Mouse (Mus musculus): ENCODE data around the gene P2ry12. TPM values are rescaled to one million over a fixed set of nuclear protein-coding genes. Genes with fewer than 3 reads are reported as not detected.

P2ry12 gene
- polyA plus RNA-seq, 1 experiment from 2014 or later = 3.7 TPM

- H3K27me3 ChIP-seq (replicated peaks; ENCODE audit: control insufficient read depth, insufficient read depth, low read length) = no peaks in the 10 kb centered on the region
- H3K4me3 ChIP-seq (ENCODE audit: low read depth, low read length) = no peak overlapping the region
- H3K27ac ChIP-seq (replicated peaks; ENCODE audit: low read depth, low read length) = peak overlapping the region; percentile 59; the same call in 1 of the 2 replicates
- DNase-seq (ENCODE audit: low spot score) = peak; percentile 86
- no peak; the same call in 1 of the 2 replicates for ATAC-seq (ENCODE audit: low read depth)
- no peaks in the 10 kb centered on the region for H3K9me3 ChIP-seq (ENCODE audit: control insufficient read depth, low read length)
- H3K4me2 ChIP-seq (ENCODE audit: low read depth, low read length) = no peak overlapping the region
- 64% methylated on average over 4 of the region's 4 CpGs for WGBS
- H3K36me3 ChIP-seq (ENCODE audit: control insufficient read depth, insufficient read depth, low read length) = no peaks in the 10 kb centered on the region
- H3K9ac ChIP-seq (ENCODE audit: low read depth, low read length) = no peak overlapping the region
- H3K4me1 ChIP-seq (ENCODE audit: control insufficient read depth, insufficient read depth, low read length) = peaks cover 6% of the 10 kb centered on the region; the same call in 1 of the 2 replicates
Observed at GRCm38 (mm10) chr3:59208650-59209548, 53.8 kb downstream of the P2ry12 start.

- H3K27ac ChIP-seq (replicated peaks; ENCODE audit: low read depth, low read length) = no peak overlapping the region
- H3K36me3 ChIP-seq (ENCODE audit: control insufficient read depth, insufficient read depth, low read length) = no peaks in the 10 kb centered on the region
- no peak overlapping the region for H3K4me3 ChIP-seq (ENCODE audit: low read depth, low read length)
- no peak overlapping the region for H3K9ac ChIP-seq (ENCODE audit: low read depth, low read length)
- H3K4me2 ChIP-seq (ENCODE audit: low read depth, low read length) = no peak overlapping the region
- H3K4me1 ChIP-seq (ENCODE audit: control insufficient read depth, insufficient read depth, low read length) = peaks cover 6% of the 10 kb centered on the region; the same call in 1 of the 2 replicates
- no peak for DNase-seq (ENCODE audit: low spot score)
- no peaks in the 10 kb centered on the region for H3K27me3 ChIP-seq (replicated peaks; ENCODE audit: control insufficient read depth, insufficient read depth, low read length)
- no peak for ATAC-seq (ENCODE audit: low read depth)
- WGBS = 63% methylated on average over 4 of the region's 4 CpGs
- H3K9me3 ChIP-seq (ENCODE audit: control insufficient read depth, low read length) = no peaks in the 10 kb centered on the region
Observed at GRCm38 (mm10) chr3:59205941-59206340, 56.7 kb downstream of the P2ry12 start.

- Histone ChIP-seq H3K36me3 (ENCODE audit: control insufficient read depth, insufficient read depth, low read length) (no peaks in the 10 kb centered on the region), H3K4me3 (ENCODE audit: low read depth, low read length) (no peak overlapping the region), H3K4me1 (ENCODE audit: control insufficient read depth, insufficient read depth, low read length) (peaks cover 6% of the 10 kb centered on the region; the same call in 1 of the 2 replicates), H3K9ac (ENCODE audit: low read depth, low read length) (no peak overlapping the region), H3K27me3 (replicated peaks; ENCODE audit: control insufficient read depth, insufficient read depth, low read length) (no peaks in the 10 kb centered on the region), H3K4me2 (ENCODE audit: low read depth, low read length) (no peak overlapping the region), H3K9me3 (ENCODE audit: control insufficient read depth, low read length) (no peaks in the 10 kb centered on the region), H3K27ac (replicated peaks; ENCODE audit: low read depth, low read length) (no peak overlapping the region)
- DNase-seq (ENCODE audit: low spot score) (peak; percentile 27), ATAC-seq (ENCODE audit: low read depth) (no peak)
- WGBS = 61% methylated on average over 11 of the region's 11 CpGs
Observed at GRCm38 (mm10) chr3:59204719-59205503, 57.8 kb downstream of the P2ry12 start.

- H3K27me3 ChIP-seq (replicated peaks; ENCODE audit: control insufficient read depth, insufficient read depth, low read length) = no peaks in the 10 kb centered on the region
- H3K36me3 ChIP-seq (ENCODE audit: control insufficient read depth, insufficient read depth, low read length) = no peaks in the 10 kb centered on the region
- DNase-seq (ENCODE audit: low spot score) (peak; percentile 72), ATAC-seq (ENCODE audit: low read depth) (peak; percentile 79)
- H3K9me3 ChIP-seq (ENCODE audit: control insufficient read depth, low read length) = no peaks in the 10 kb centered on the region
- H3K4me3 ChIP-seq (ENCODE audit: low read depth, low read length) = no peak overlapping the region
- H3K9ac ChIP-seq (ENCODE audit: low read depth, low read length) = no peak overlapping the region
- 74% methylated on average over 8 of the region's 8 CpGs for WGBS
- no peak overlapping the region for H3K4me2 ChIP-seq (ENCODE audit: low read depth, low read length)
- H3K27ac ChIP-seq (replicated peaks; ENCODE audit: low read depth, low read length) = 0 out of 2 replicates have a peak overlapping the region, but pooled peaks have one; percentile 33
- peaks cover 6% of the 10 kb centered on the region; the same call in 1 of the 2 replicates for H3K4me1 ChIP-seq (ENCODE audit: control insufficient read depth, insufficient read depth, low read length)
Observed at GRCm38 (mm10) chr3:59203802-59204520, 58.7 kb downstream of the P2ry12 start.

- no peak overlapping the region for H3K4me2 ChIP-seq (ENCODE audit: low read depth, low read length)
- DNase-seq (ENCODE audit: low spot score) (peak; percentile 68), ATAC-seq (ENCODE audit: low read depth) (no peak)
- 69% methylated on average over 4 of the region's 4 CpGs for WGBS
- H3K4me3 ChIP-seq (ENCODE audit: low read depth, low read length) = no peak overlapping the region
- H3K27ac ChIP-seq (replicated peaks; ENCODE audit: low read depth, low read length) = peak overlapping the region; percentile 10; the same call in 1 of the 2 replicates
- H3K36me3 ChIP-seq (ENCODE audit: control insufficient read depth, insufficient read depth, low read length) = no peaks in the 10 kb centered on the region
- H3K4me1 ChIP-seq (ENCODE audit: control insufficient read depth, insufficient read depth, low read length) = no peaks in the 10 kb centered on the region
- H3K9ac ChIP-seq (ENCODE audit: low read depth, low read length) = no peak overlapping the region
- no peaks in the 10 kb centered on the region for H3K9me3 ChIP-seq (ENCODE audit: control insufficient read depth, low read length)
- no peaks in the 10 kb centered on the region for H3K27me3 ChIP-seq (replicated peaks; ENCODE audit: control insufficient read depth, insufficient read depth, low read length)
Observed at GRCm38 (mm10) chr3:59197329-59197948, 65.2 kb downstream of the P2ry12 start.

- no peaks in the 10 kb centered on the region for H3K9me3 ChIP-seq (ENCODE audit: control insufficient read depth, low read length)
- H3K36me3 ChIP-seq (ENCODE audit: control insufficient read depth, insufficient read depth, low read length) = no peaks in the 10 kb centered on the region
- H3K4me3 ChIP-seq (ENCODE audit: low read depth, low read length) = no peak within 1 kb of the TSS; the same call in 1 of the 2 replicates
- ATAC-seq (ENCODE audit: low read depth) = no peak
- no peak within 1 kb of the TSS for H3K4me2 ChIP-seq (ENCODE audit: low read depth, low read length)
- H3K27ac ChIP-seq (replicated peaks; ENCODE audit: low read depth, low read length) = peak within 1 kb of the TSS; percentile 74
- WGBS = 72% methylated on average over 7 of the region's 7 CpGs
- H3K27me3 ChIP-seq (replicated peaks; ENCODE audit: control insufficient read depth, insufficient read depth, low read length) = no peaks in the 10 kb centered on the region
- no peak within 1 kb of the TSS for H3K9ac ChIP-seq (ENCODE audit: low read depth, low read length)
- DNase-seq (ENCODE audit: low spot score) = no peak
- H3K4me1 ChIP-seq (ENCODE audit: control insufficient read depth, insufficient read depth, low read length) = no peaks in the 10 kb centered on the region
Observed at GRCm38 (mm10) chr3:59194938-59195337, 67.7 kb downstream of the P2ry12 start, which contains the start of gene Gpr87. Gene Gpr87 (minus strand): TSS chr3:59195104.

- no peaks in the 10 kb centered on the region for H3K4me1 ChIP-seq (ENCODE audit: control insufficient read depth, insufficient read depth, low read length)
- no peaks in the 10 kb centered on the region for H3K9me3 ChIP-seq (ENCODE audit: control insufficient read depth, low read length)
- WGBS = 72% methylated on average over 7 of the region's 7 CpGs
- DNase-seq (ENCODE audit: low spot score) = peak; percentile 81
- H3K4me2 ChIP-seq (ENCODE audit: low read depth, low read length) = no peak overlapping the region
- H3K36me3 ChIP-seq (ENCODE audit: control insufficient read depth, insufficient read depth, low read length) = no peaks in the 10 kb centered on the region
- ATAC-seq (ENCODE audit: low read depth) = peak; percentile 80; the same call in 1 of the 2 replicates
- no peak overlapping the region; the same call in 1 of the 2 replicates for H3K4me3 ChIP-seq (ENCODE audit: low read depth, low read length)
- no peak overlapping the region for H3K9ac ChIP-seq (ENCODE audit: low read depth, low read length)
- H3K27ac ChIP-seq (replicated peaks; ENCODE audit: low read depth, low read length) = peak overlapping the region; percentile 74
- H3K27me3 ChIP-seq (replicated peaks; ENCODE audit: control insufficient read depth, insufficient read depth, low read length) = no peaks in the 10 kb centered on the region
Observed at GRCm38 (mm10) chr3:59194099-59194498, 68.6 kb downstream of the P2ry12 start.
